9 mouse cellular contexts compared by ENCODE assay signal in genomic region chr4:56721469-56721868, GRCm38 (mm10). TPM values are rescaled to one million over a fixed set of nuclear protein-coding genes. Genes with fewer than 3 reads are reported as not detected.
DNase-seq lines count a peak whose midpoint lies in the region; ATAC-seq and TF ChIP-seq lines count a peak whose summit lies in the region.
"Had no signal": no experiment of that assay in that cellular context is flagged by ENCODE, and none has a peak within 500 bp of the region (broad histone marks: within the 10 kb centered on the region; RNA-seq: fewer than 3 reads in every experiment).

No protein-coding gene starts in this region.

- no peak for ATAC-seq in kidney, postnatal 0 days (replicated peaks; ENCODE audit: low FRiP score, low read depth)
- ATAC-seq in kidney, embryonic 16.5 days (ENCODE audit: low FRiP score, low TSS enrichment): no peak
- no peak for ATAC-seq in midbrain, postnatal 0 days (ENCODE audit: low FRiP score)

- DNase-seq in kidney, postnatal 0 days (ENCODE audit: low spot score): peak; percentile 44
- peak; percentile 21 for DNase-seq in 416B (ENCODE audit: low read depth)
- DNase-seq in B cell, adult 2 months: peak; percentile 26 to 31
- peak; percentile 22 for DNase-seq in midbrain, postnatal 0 days (ENCODE audit: low spot score)
- DNase-seq in spleen, adult 12 weeks (ENCODE audit: low spot score): no peak
- DNase-seq: liver, embryonic 13.5 days had no signal

- H3K27ac ChIP-seq in kidney, postnatal 0 days: no peak overlapping the region
- H3K27ac ChIP-seq in kidney, embryonic 16.5 days (ENCODE audit: low read length): no peak overlapping the region
- no peak overlapping the region for H3K27ac ChIP-seq in cortical plate, adult 2 months (ENCODE audit: insufficient read depth, low read length)
- no peak overlapping the region for H3K27ac ChIP-seq in midbrain, postnatal 0 days (ENCODE audit: low read depth, low read length)
- H3K27ac ChIP-seq: liver, embryonic 13.5 days had no signal

- H3K4me1 ChIP-seq in kidney, postnatal 0 days (replicated peaks; ENCODE audit: insufficient read depth, low read length): no peaks in the 10 kb centered on the region
- peaks cover 5% of the 10 kb centered on the region; the same call in 1 of the 2 replicates for H3K4me1 ChIP-seq in kidney, embryonic 16.5 days (ENCODE audit: insufficient read depth, low read length)
- peaks cover 2% of the 10 kb centered on the region; the same call in 1 of the 2 replicates for H3K4me1 ChIP-seq in cortical plate, adult 2 months (ENCODE audit: control insufficient read depth, insufficient read depth, low read length)
- no peaks in the 10 kb centered on the region for H3K4me1 ChIP-seq in midbrain, postnatal 0 days (ENCODE audit: insufficient read depth, low read length)
- H3K4me1 ChIP-seq: liver, embryonic 13.5 days had no signal

- H3K36me3 ChIP-seq in kidney, postnatal 0 days (ENCODE audit: insufficient read depth, low read length): no peaks in the 10 kb centered on the region
- no peaks in the 10 kb centered on the region for H3K36me3 ChIP-seq in kidney, embryonic 16.5 days (ENCODE audit: insufficient read depth, low read length)
- no peaks in the 10 kb centered on the region for H3K36me3 ChIP-seq in midbrain, postnatal 0 days (ENCODE audit: insufficient read depth, low read length)
- H3K36me3 ChIP-seq: liver, embryonic 13.5 days had no signal

- no peaks in the 10 kb centered on the region for H3K9me3 ChIP-seq in kidney, postnatal 0 days (replicated peaks; ENCODE audit: low read length)
- no peaks in the 10 kb centered on the region for H3K9me3 ChIP-seq in kidney, embryonic 16.5 days (ENCODE audit: low read length)
- H3K9me3 ChIP-seq in midbrain, postnatal 0 days (ENCODE audit: low read length): no peaks in the 10 kb centered on the region
- H3K9me3 ChIP-seq: liver, embryonic 13.5 days had no signal

- WGBS in kidney, postnatal 0 days: 23% methylated on average over 3 of the region's 3 CpGs
- WGBS in kidney, embryonic 16.5 days: 35% methylated on average over 3 of the region's 3 CpGs
- WGBS in midbrain, postnatal 0 days: 35% methylated on average over 3 of the region's 3 CpGs

- no peak overlapping the region for H3K4me2 ChIP-seq in kidney, postnatal 0 days (ENCODE audit: low read length)
- no peak overlapping the region for H3K4me2 ChIP-seq in kidney, embryonic 16.5 days (replicated peaks; ENCODE audit: low read depth, low read length)
- H3K4me2 ChIP-seq in midbrain, postnatal 0 days (ENCODE audit: low read depth, low read length, poor library complexity, severe bottlenecking): no peak overlapping the region
- H3K4me2 ChIP-seq: liver, embryonic 13.5 days had no signal

- no peak overlapping the region for H3K9ac ChIP-seq in kidney, postnatal 0 days (ENCODE audit: low read depth, low read length)
- no peak overlapping the region for H3K9ac ChIP-seq in kidney, embryonic 16.5 days (replicated peaks; ENCODE audit: low read length)
- H3K9ac ChIP-seq in midbrain, postnatal 0 days (replicated peaks; ENCODE audit: low read length, poor library complexity, severe bottlenecking): no peak overlapping the region
- H3K9ac ChIP-seq: liver, embryonic 13.5 days had no signal

- H3K27me3 ChIP-seq in kidney, postnatal 0 days (ENCODE audit: insufficient read depth, low read length): no peaks in the 10 kb centered on the region
- H3K27me3 ChIP-seq in kidney, embryonic 16.5 days (ENCODE audit: insufficient read depth, low read length): no peaks in the 10 kb centered on the region
- no peaks in the 10 kb centered on the region for H3K27me3 ChIP-seq in midbrain, postnatal 0 days (ENCODE audit: insufficient read depth, low read length)
- H3K27me3 ChIP-seq: liver, embryonic 13.5 days had no signal

- TF ChIP-seq POLR2A in cortical plate, adult 2 months (IDR thresholded peaks at IDR 0.05; ENCODE audit: extremely low read depth, insufficient read depth, low read length): no peak

- H3K4me3 ChIP-seq in kidney, postnatal 0 days (replicated peaks; ENCODE audit: low read depth, low read length): no peak overlapping the region
- H3K4me3 ChIP-seq in kidney, embryonic 16.5 days (ENCODE audit: low read length): no peak overlapping the region
- H3K4me3 ChIP-seq in cortical plate, adult 2 months (ENCODE audit: insufficient read depth, low read length): no peak overlapping the region
- no peak overlapping the region for H3K4me3 ChIP-seq in midbrain, postnatal 0 days (ENCODE audit: low read depth, low read length)
- H3K4me3 ChIP-seq: liver, embryonic 13.5 days had no signal

- peak; percentile 73 for TF ChIP-seq CTCF in kidney, postnatal 0 days (IDR thresholded peaks at IDR 0.05; ENCODE audit: low read depth)
- peak; percentile 49 for TF ChIP-seq CTCF in cortical plate, adult 2 months (IDR thresholded peaks at IDR 0.05; ENCODE audit: extremely low read depth, insufficient read depth, low read length)
- TF ChIP-seq CTCF in midbrain, postnatal 0 days (IDR thresholded peaks at IDR 0.05): peak; percentile 71

RNA-seq across cellular contexts. Expression of gene Gm26657, which starts 18.4 kb away (rescaled TPM):
- not detected in 2 replicates for polyA plus RNA-seq in kidney, postnatal 0 days (2015; fragmentation: Nextera tagmentation; extraction: Ambion mirVana)
- polyA plus RNA-seq in kidney, embryonic 16.5 days (2015; fragmentation: Nextera tagmentation; extraction: Ambion mirVana): not detected in 2 replicates
- not detected in 2 replicates for polyA plus RNA-seq in cortical plate, adult 2 months (2012; rRNA removed)
- total RNA-seq in midbrain, postnatal 0 days (2014; rRNA removed): not detected in 2 replicates
- polyA plus RNA-seq in midbrain, postnatal 0 days (2015; fragmentation: Nextera tagmentation; extraction: Ambion mirVana): not detected in 2 replicates
- polyA plus RNA-seq: frontal cortex, adult 2 months; liver, embryonic 13.5 days had no signal

RNA-seq across cellular contexts. Expression of gene Actl7b, which starts 19.8 kb away (rescaled TPM):
- polyA plus RNA-seq in kidney, postnatal 0 days (2015; fragmentation: Nextera tagmentation; extraction: Ambion mirVana): not detected in 2 replicates
- not detected in 2 replicates for polyA plus RNA-seq in kidney, embryonic 16.5 days (2015; fragmentation: Nextera tagmentation; extraction: Ambion mirVana)
- polyA plus RNA-seq in cortical plate, adult 2 months (2012; rRNA removed): 0.11 and 0.17 TPM in 2 replicates
- total RNA-seq in midbrain, postnatal 0 days (2014; rRNA removed): 0.16 and 0.47 TPM in 2 replicates
- not detected in 2 replicates for polyA plus RNA-seq in midbrain, postnatal 0 days (2015; fragmentation: Nextera tagmentation; extraction: Ambion mirVana)
- polyA plus RNA-seq: liver, embryonic 13.5 days had no signal

RNA-seq across cellular contexts. Expression of gene Actl7a, which starts 21.7 kb away (rescaled TPM):
- not detected in 2 replicates for polyA plus RNA-seq in kidney, postnatal 0 days (2015; fragmentation: Nextera tagmentation; extraction: Ambion mirVana)
- not detected in 2 replicates for polyA plus RNA-seq in kidney, embryonic 16.5 days (2015; fragmentation: Nextera tagmentation; extraction: Ambion mirVana)
- not detected in 2 replicates for polyA plus RNA-seq in cortical plate, adult 2 months (2012; rRNA removed)
- total RNA-seq in midbrain, postnatal 0 days (2014; rRNA removed): not detected in 2 replicates
- not detected in 2 replicates for polyA plus RNA-seq in midbrain, postnatal 0 days (2015; fragmentation: Nextera tagmentation; extraction: Ambion mirVana)
- polyA plus RNA-seq: frontal cortex, adult 2 months; liver, embryonic 13.5 days had no signal
